Mouse (Mus musculus) kidney, adult 9 months (tissue): ENCODE results near the gene Cxcr6.

ENCODE experiments used
- DNase-seq: peaks from one replicate; pipeline ENCODE4 v3.0.0; 2022

Gene Cxcr6

DNA sequence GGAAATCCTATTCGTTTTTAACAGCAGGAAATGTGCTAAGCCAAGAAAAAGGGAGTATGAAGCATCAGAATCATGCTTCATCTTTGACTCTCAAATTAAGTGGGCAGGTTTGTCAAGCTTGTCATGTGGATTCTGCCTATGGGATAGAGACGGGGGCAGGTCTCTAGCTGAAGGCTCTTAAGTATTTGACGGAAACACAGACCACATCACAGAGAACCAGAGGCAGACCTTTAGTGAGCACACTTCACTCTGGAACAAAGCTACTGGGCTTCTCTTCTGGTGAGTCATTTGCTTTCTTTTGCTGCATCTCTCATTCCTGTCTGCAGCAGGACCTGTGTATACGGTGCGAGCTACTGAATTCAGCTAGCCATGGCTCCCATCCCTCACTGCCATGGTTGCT is at the start of gene Cxcr6:
Gene Cxcr6, plus strand, starts transcription at position 209 of the 400 bp plus-strand sequence.
- DNase-seq = no peak

DNA sequence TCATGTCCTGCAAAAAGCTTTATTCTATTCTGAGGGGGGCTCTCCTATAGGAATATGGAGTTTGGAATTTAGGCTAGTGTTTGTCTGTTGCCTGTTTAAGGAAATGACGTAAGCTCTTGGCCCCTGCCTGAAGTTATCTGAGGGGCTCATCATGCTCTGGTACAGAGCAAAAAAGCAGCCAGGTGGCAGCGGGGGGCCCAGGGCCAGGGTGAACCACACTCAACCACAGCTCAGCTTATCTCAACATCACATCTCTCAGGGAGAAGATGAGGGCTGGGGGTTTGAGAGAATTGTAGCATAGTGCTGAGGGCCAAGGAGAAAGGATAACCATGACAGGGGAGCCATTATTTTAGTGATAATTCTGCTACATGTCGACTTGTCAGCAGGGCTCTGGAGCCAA is 49.5 kb upstream of the Cxcr6 start:
- no peak for DNase-seq

DNA sequence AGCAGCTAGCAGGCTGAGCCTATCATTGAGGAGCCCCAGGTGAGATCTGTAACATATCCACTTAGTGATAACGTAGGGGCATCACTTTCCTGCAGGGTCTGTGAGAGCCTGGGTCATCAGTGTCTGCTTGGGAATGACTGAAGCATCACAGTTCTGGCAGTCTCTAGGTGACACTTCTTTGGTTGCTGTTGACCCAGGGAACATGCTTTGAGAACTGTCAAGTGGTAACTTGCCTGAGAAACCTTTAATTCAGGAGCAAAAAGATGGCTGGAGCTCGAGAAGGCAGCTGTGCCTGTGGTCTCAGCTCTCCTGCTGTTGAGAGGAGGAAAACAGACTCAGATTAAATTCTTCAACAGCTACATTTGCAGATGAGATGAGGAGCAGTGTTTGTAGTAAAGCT is 48.9 kb upstream of the Cxcr6 start:
- no peak for DNase-seq

DNA sequence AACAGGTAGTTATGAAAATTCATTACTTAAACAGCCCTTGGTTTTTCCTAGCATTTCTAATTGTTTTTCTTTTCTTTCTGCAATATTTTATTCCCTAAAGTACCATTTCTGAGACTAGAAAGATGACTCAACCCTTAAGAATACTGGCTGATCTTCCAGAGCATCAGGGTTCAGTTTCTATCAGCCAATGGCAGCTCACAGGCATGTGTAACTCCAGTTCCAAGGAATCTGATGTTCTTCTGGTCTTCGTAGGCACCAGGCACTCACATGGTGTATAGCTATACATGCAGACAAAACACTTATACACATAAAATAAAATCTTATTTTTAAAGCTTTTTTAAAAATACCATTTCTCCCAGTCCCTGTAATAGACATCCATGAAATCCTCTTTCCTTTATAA is 48.1 kb upstream of the Cxcr6 start:
- no peak for DNase-seq

DNA sequence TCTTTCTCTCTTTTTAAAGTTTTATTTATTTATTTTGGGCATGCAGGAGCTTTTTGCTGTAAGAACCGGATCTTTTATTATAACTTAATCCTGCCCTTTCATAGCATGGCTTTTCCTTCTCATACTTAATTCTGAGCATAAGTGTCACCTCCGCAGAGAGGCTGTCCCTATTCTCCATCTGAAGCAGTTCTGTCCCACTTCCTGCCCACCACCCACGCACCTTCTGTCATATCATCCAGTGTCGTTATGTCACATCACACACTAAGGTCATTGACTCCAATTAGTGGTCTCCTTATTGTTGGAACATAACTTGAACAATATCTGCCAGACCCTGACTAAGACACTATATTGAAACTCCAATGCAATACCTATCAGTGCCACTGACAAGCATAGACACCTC is 47.6 kb upstream of the Cxcr6 start:
- no peak for DNase-seq

DNA sequence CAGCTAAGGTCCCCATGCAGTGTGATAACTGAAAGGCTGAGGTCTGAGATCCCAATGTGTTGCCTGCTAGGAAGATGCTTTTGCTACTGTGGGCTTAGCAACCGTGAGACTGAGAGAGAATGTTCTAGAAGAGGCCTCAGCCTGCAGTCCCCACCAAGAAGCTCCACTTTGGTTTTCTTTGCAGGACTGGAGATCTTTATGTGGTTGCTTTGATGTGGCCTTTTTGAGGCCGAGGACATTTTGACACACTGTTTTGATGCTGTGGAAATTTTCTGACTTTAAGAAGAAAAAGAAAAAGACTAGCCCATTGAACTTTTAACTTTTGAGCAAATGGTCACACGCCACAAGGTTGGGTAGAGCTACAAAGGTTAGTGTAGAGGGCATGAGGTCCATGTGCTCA is 45.5 kb upstream of the Cxcr6 start:
- no peak for DNase-seq

DNA sequence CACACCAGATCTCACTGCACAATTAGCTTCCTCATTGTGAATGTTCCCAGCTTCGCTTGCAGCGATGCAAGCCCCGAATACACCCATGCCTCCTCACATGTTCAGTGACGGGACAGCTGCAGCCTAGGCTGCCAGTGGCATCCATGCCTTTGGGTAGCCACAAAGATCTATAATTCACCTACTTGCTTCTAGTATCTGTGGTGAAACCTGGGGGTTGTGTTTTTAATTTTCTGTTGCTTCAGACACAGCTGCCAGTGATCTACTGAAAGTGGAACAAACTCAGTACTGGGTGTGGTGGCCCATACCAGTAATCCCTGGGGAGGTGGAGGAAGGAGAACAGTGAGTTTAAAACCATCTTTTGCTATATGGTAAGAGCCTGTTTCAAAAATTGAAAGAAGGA is 43.4 kb upstream of the Cxcr6 start:
- no peak for DNase-seq

DNA sequence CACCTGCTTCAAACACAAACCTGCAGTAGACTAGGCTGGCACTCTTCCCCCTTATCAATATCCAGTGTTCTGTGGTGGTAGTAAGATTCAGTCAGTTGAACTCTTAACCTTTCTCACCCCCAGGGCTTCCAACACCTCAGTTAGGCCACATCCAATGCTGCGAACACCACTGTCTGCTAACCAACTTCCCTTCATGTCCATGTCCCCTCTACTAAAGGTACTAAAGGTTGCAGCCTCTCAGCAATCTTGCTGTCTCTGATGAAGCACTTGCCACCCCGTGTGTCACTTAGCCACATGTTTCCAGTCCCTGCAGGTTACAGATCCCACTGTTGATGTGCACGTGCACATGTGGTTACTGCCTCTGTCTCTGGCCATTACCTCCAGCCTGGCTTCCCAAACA is 42.5 kb upstream of the Cxcr6 start:
- DNase-seq = no peak

DNA sequence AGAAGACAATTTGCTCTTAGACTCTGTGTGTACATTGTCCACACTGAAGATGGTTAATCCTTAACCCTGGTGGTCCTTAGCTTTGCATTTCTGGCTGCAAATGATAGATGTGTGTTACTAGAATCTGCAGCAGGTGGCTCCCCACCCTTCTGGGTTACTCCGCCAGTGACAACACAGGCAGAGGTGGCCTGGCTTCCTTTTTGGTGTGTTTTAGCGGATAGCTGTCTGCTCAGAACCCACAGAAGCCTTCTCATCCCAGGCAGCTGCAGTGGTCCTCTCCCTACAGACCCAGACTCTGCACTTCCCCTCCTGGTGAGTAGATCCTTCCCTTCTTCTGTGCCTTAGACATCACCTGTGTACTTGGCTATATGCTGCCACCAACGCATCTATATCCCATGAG is 39.3 kb upstream of the Cxcr6 start:
- no peak for DNase-seq

DNA sequence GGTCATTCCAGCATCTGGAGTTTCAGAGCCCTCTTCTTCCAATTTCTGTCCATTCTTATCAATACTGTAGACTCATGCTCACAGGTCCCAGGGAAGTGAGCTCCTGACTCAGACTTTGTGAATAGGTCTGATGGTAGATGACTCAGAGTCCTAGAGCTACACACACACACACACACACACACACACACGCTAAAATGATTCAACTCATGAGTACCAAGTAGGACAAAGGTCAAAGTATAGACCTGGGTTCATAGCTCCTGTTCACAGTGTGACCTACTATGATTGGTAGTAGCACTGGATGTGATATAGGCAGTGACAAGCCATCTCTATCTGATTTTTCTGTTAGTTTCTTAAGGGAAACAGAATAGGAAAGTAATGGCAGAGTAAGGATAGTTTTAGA is 37.8 kb upstream of the Cxcr6 start:
- peak; percentile 6 for DNase-seq

DNA sequence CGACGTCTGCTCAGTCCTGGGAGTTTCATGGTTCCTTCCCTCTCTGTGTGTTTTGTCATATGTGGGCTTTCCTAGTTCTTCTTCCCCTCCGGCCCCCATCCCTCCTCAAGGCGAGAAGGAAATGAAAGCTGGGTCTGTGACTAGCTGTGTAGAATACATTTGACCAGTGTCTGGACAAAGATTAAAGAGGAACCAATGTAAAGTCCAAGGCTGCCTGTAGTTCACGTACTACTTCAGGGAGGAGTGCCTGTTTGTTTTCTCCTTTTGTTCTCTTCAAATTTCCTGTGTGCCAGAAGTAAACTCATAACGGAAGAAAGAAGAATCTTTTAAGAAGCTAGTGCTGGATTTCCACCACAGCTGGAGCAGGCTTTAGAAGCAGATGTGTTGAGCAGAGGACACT is 36.7 kb upstream of the Cxcr6 start:
- peak; percentile 5 for DNase-seq

DNA sequence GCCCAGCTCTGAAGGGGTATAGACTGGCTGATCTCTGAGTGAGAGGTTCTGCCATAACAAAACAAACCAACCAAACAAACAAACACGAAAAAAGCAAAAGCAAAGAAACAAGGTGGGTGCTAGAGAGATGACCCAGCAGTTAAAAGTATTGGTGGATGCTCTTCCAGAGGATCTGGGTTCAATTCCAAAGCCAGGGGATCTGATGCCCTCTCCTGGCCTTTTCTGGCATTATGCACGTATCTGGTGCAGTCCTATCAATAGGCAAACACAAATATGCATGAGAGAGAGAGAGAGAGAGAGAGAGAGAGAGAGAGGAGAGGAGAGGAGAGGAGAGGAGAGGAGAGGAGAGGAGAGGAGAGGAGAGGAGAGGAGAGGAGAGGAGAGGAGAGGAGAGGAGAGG is 33.0 kb upstream of the Cxcr6 start:
- peak; percentile 13 for DNase-seq

DNA sequence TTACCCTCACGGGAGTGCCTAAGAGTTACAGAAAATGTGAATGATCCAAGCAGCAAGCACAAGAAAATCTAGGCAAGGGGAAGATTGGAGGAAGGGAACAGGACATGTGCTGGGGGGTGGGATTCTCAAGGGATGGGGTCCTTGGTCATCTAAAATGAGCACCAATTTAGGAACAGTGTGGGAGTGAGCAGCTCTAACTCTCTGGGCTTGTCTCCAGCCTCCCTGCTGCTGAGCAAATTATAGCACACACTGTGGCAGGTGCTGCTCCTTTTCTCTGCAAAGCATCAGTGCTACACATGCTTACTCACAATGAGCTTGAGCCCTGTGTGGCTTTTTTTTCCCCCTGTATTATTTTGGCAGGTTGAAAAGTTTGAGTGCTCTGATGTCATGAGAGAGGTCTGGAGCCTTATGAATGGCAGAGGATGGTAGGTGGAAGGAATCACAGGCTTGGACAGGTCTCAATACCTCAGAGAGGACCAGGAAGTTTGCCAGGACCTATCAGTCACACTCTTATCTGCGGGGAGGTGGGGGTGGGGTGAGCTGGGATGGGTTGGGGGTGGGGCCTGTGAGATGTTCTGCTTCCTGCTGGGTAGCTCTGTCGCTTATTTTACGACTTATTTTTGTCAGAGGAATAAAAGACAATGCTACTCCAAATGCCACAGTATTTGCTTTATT is 17.3 kb upstream of the Cxcr6 start:
- DNase-seq = no peak

DNA sequence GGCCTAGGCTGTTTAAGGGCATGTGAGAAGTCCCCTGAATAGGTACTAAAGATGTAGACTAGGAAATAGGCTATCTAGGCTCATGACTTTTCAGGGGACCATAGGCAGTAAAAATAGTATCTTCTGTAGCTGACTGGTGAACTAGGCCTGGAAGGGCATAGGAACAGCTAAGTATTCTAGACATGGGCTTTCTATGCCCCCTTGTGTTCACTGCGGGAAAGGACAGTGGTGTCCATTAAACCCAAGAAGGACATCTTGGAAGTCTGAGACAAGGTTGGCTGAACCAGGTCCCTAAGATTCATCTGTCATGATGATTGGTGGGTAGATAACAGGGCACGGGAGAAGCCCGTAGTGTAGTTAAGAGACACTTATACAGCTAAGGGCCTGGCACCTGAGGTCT is 10.1 kb upstream of the Cxcr6 start:
- DNase-seq = peak; percentile 57

DNA sequence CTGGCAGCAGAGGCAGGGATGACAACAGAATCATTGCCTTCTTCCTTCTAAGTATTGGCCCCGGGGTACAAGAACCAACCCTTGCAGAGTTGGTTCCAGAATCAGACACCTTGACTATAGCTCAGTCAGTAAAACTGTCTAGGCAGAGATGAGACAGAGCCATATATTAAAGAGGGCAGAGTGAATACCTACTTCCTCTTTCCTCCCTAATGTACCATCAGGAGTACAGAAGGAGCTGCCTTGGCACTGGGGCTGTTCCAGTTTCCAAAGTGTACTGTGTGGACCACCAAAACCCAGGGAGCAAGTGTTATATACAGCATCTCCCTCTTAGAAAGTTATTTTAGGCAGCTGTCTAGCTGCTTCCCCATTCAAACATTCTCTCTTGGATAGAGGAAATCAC is 4.7 kb upstream of the Cxcr6 start:
- no peak for DNase-seq

DNA sequence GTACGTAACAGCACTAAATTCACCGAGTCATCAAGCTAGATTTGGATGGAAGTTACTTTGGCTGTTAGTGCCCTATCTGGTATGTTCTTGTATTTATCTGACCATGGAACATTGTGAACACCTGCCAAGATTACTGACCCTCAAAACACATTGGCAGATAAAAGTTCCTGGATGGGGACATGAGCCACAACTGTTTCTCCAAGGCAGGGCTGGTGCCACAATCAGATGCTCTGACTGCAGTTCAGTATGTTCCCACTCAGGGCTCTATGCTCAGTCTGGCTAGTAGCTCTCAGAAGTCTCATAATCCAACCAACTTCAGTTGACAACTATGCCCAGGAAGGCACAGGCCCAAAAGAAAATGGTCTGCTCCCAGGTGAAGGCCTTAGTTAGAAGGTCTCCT is 3.9 kb upstream of the Cxcr6 start:
- DNase-seq = no peak

DNA sequence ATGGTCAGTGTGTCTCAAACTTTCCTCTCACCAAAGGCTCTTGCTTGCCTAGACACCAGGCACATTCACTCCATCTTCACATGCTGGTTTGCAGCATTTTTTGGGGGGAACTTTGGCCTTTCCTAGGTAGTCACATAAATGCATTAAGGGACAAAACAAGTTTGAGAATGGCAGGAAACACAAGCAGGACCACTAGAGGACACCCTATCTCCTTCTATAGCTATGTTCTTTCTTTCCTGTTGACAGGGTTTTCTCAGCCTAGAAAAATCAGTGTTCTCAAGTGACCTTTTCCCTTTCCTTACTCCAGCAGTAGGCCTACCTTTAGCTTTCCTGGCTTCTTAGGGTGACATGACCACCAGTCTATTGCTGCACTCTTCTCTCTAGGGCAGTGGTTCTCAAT is 3.4 kb upstream of the Cxcr6 start:
- DNase-seq = no peak

DNA sequence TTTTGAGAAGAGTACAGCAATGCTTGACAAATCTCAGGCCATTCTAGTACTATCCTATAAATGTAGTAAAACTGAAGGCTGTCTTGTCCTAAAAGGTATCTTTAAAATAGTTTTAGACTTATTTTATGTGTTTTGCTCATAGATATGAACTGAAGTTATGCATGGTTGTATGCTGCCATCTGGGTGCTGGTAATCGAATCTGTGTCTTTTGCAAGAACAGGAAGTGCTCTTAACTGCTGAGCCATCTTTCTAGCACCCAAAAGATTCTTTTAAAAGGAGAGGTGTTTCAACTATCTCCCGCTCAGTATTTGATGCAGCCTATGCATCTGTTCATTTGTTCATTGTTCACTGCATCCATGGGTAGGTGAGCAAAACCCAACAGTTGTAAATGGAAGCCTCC is 1.0 kb upstream of the Cxcr6 start:
- no peak for DNase-seq

DNA sequence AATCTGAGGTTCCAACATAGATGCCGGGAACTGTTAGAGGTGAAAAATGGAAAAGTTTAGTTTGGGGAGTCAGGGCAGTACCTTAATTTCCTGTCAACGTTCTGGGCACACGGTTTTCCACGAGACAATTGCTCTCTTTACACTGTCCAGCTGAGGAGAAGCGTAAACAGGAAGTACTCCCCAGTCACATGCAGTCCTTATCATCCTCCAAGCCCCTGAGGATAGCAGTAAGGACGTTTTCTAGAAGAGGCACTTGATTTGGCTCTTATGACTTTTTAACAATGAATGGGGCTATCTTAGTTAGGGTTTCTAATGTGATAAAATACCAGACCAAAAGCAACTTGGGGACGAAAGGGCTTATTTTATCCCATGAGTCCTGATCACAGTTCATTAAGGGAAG is 2.3 kb downstream of the Cxcr6 start:
- no peak for DNase-seq

DNA sequence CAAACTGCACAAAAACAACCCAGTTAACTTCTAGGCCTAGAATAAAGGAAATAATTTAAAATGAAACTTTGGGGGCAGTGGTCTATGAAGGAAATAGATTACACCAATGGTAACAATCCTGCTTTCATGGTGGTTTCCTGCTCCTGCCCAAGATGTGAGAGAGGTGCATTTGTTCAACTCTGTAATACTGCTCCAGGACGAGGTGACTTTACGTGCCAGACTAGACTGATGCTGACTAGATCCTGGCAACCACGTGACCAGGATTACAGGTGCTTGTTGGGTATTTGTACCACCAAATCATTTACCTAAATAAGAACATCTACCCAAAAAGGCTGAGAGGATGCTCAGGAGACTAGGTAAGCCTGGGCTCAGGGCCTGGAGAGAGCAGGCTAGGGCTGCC is 5.6 kb downstream of the Cxcr6 start:
- DNase-seq = no peak

DNA sequence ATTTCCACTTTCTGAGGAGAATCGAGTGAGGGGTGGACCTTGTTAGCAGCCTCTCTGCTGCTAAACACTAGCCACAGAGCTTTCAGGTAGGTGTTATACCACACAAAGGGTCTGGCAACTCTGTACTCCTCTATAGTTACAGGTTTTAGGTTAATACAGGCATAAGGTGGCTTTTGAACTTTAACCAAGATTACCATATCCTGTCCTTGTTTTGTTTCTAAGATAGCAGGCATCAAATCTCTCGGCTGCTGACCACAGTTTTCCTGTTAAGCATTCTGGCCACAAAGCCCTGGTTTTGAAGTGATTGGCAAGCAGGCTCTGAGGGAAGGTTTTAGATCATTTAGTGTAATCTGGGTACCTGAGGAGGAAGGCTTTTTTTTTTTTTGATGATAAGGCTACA is 8.1 kb downstream of the Cxcr6 start:
- no peak for DNase-seq

DNA sequence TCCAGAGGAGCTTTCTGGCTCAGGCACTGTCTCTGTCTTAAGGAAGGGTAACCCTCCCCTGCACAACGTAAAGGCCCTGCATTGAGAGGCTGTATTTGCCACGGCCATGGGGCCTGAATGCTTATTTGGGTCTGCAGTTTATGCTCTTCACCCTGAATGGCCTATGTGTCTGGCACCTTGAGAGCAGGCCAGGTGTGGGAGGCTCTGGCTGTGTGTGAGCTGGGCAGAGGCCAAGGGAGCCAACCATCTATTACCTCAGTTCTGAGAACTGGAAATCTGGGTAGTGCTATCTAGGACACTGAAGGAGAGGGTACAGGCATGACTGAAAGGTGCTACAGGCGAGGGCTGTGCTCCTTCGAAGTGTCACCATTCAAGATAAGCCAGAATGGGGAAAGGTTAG is 8.5 kb downstream of the Cxcr6 start:
- no peak for DNase-seq

DNA sequence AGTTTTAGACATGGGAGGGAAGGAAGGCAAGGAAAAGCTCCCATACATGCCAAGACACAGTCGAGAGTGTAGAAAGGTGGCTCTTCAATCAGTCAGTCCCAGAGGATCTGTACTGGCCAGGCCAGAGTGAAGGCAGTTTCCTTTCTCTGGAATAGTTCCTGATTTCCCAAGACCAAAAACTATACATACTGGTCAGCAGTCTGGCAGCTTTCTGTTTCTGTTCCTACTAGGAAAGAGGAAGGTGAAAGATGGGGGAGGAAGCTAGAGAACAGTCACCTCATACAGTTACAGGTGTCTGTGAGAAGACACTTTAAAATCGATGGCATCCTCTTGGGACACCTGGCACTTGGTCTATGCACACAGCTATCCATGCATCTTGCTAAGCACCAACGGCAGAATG is 9.2 kb downstream of the Cxcr6 start:
- DNase-seq = no peak

DNA sequence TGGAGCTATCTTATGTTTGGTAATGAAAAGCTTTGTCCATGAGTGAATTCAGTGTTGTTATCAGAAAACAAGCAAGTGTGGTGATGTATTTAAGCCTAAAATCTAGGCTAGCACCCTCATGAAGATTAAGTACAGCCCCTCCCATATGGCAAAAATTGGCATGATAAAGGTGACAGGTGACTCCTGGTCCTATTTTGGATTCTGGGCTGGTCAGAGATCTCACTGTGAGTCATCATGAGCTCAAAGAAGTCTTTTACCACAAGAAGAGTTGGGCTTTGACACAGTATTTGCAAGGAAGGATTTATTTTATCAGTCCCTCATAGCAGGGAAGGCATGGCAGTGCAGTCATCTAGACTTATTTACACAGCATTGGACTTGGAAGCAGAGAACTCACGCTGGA is 9.7 kb downstream of the Cxcr6 start:
- no peak for DNase-seq

DNA sequence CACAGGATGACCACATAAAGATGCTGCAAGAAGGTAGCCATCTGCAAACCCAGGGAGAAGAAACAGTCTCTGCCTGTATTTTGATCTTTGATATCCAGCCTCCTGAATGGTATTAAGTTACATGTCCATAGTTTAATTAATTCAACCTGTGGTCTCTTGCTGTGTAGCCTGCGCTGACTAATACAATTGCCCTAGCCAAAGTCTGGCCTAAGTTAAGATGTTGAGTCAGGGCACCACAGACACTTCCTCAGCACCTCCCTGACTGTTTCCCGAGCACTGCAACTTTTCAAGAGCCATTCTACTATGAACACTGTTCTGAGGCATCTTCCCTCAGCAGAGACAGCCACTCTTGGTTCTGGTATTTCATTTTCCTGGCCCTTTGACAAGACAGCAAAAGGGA is 12.3 kb downstream of the Cxcr6 start:
- no peak for DNase-seq

DNA sequence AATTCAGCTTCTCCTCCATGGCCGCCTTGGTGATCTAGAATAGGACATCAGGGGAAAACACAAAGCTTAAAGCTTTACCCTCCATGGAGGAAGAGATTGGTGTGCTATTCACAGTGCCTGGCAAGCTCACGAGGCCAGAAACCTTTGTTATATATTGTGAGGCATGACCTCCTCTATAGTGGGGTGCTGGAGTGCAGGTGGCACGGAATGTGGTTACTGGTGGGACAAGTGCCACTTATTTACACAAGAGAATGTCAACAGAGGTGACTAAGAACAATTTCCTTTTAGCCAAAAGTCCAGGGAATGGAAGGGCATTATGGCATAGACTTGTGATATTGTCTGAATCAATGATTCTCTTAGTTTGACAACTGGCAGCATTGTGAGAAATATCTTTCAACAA is 20.4 kb downstream of the Cxcr6 start:
- DNase-seq = no peak
